Mouse (Mus musculus): Measurements from ENCODE around the gene Ttc28. TPM values are rescaled to one million over a fixed set of nuclear protein-coding genes. Genes with fewer than 3 reads are reported as not detected.
A peak's percentile ranks its signal among the peaks of the same experiment; 100 is the strongest.

Gene Ttc28
- total and polyA plus RNA-seq, 2 experiments from 2014 or later = 10.6 to 53.1 TPM

DNA sequence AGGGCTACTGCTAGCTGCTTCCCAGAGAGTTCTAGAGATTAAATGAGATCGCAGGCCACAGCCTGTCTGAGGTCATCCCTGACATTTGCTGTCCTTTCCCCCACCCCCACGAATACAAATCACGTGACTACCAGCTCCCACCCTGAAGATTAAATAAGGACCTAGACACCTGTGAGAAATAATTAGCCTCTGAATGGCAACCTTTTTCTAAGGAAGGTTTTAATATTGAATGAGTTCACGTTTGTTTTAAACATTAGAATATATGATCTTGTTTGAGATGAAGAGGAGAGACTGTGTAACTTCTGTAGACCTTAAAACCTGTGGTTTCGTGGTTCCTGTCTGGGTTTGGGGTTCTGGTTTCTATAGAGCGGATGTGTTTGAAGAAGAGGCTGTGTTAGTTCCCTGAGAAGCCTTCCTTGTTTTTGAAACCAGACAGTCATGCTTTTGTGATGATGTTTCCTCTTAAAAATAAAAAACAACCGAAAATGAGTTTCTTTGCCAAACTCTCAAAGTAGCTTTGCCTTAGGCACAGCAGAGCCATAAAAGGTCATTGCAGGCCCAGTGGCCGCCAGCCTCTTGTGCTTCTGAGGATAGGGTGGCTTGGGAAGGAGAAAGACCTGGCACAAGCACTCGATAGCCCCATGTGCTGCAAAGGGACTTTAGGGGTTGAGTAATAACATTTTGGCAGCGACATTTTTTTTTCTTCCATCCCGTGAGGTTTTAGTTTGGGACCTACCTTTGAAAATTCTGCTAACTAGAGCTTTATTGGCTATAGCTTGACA, 179.7 kb downstream of the Ttc28 start:
- H3K9me3 ChIP-seq (ENCODE audit: low read length) = no peaks in the 10 kb centered on the region
- ATAC-seq (ENCODE audit: low FRiP score) (no peak), DNase-seq (ENCODE audit: low spot score) (no peak)
- WGBS = 77% methylated on average over 11 of the region's 11 CpGs
- H3K4me1 ChIP-seq (ENCODE audit: insufficient read depth, low read length) = peaks cover 32% of the 10 kb centered on the region
- TF ChIP-seq CTCF (IDR thresholded peaks at IDR 0.05) = no peak
- no peak overlapping the region for H3K4me2 ChIP-seq (ENCODE audit: low read depth, low read length, poor library complexity, severe bottlenecking)
- no peaks in the 10 kb centered on the region for H3K27me3 ChIP-seq (ENCODE audit: insufficient read depth, low read length)
- peak overlapping the region; percentile 47; the same call in 1 of the 2 replicates for H3K27ac ChIP-seq (ENCODE audit: low read depth, low read length)
- no peaks in the 10 kb centered on the region for H3K36me3 ChIP-seq (ENCODE audit: insufficient read depth, low read length)
- no peak overlapping the region for H3K9ac ChIP-seq (replicated peaks; ENCODE audit: low read length, poor library complexity, severe bottlenecking)
- no peak overlapping the region for H3K4me3 ChIP-seq (ENCODE audit: low read depth, low read length)

- Histone ChIP-seq H3K36me3 (ENCODE audit: insufficient read depth, low read length) (no peaks in the 10 kb centered on the region), H3K4me1 (ENCODE audit: insufficient read depth, low read length) (peaks cover 28% of the 10 kb centered on the region), H3K9ac (replicated peaks; ENCODE audit: low read length, poor library complexity, severe bottlenecking) (no peak overlapping the region), H3K27me3 (ENCODE audit: insufficient read depth, low read length) (no peaks in the 10 kb centered on the region), H3K4me2 (ENCODE audit: low read depth, low read length, poor library complexity, severe bottlenecking) (no peak overlapping the region), H3K27ac (ENCODE audit: low read depth, low read length) (no peak overlapping the region), H3K9me3 (ENCODE audit: low read length) (no peaks in the 10 kb centered on the region), H3K4me3 (ENCODE audit: low read depth, low read length) (no peak overlapping the region)
- no peak for TF ChIP-seq CTCF (IDR thresholded peaks at IDR 0.05)
- WGBS = 77% methylated on average over 6 of the region's 6 CpGs
- ATAC-seq (ENCODE audit: low FRiP score) (no peak), DNase-seq (ENCODE audit: low spot score) (no peak)
These were observed 180.7 kb downstream of the Ttc28 start for GRCm38 (mm10) chr5:111060246-111060745.

DNA sequence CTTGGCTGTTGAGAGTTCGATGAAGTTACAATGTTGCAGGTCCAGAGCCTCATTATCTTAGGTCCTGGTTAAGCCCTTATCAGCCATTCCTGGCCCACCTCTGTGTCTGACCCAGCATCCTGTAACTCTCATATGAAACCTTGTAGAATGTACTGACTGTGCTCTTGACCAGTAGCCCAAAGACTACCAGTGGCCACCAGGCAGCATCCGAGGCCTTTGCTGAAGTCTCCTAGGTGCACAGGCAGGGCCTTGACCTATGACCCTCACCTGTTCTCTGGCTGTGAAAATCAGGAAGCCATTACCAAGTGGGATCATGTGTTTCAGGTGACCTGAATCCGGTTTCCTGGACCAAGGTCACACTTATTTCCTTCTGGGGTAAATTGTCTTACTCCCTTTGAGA, 183.6 kb downstream of the Ttc28 start:
- peaks cover 10% of the 10 kb centered on the region; the same call in 1 of the 2 replicates for H3K4me1 ChIP-seq (ENCODE audit: insufficient read depth, low read length)
- H3K27me3 ChIP-seq (ENCODE audit: insufficient read depth, low read length) = no peaks in the 10 kb centered on the region
- WGBS = 94% methylated on average over 3 of the region's 3 CpGs
- no peak overlapping the region for H3K27ac ChIP-seq (ENCODE audit: low read depth, low read length)
- H3K36me3 ChIP-seq (ENCODE audit: insufficient read depth, low read length) = no peaks in the 10 kb centered on the region
- H3K4me3 ChIP-seq (ENCODE audit: low read depth, low read length) = no peak overlapping the region
- no peak overlapping the region for H3K9ac ChIP-seq (replicated peaks; ENCODE audit: low read length, poor library complexity, severe bottlenecking)
- no peaks in the 10 kb centered on the region for H3K9me3 ChIP-seq (ENCODE audit: low read length)
- no peak overlapping the region for H3K4me2 ChIP-seq (ENCODE audit: low read depth, low read length, poor library complexity, severe bottlenecking)
- DNase-seq (ENCODE audit: low spot score) (no peak), ATAC-seq (ENCODE audit: low FRiP score) (no peak)
- TF ChIP-seq CTCF (IDR thresholded peaks at IDR 0.05) = no peak

- ATAC-seq (ENCODE audit: low FRiP score) = no peak
- H3K27ac ChIP-seq (ENCODE audit: low read depth, low read length) = no peak overlapping the region
These were observed 184.4 kb downstream of the Ttc28 start for GRCm38 (mm10) chr5:111063991-111064390.

GRCm38 (mm10) chr5:111065770-111066169, 186.2 kb downstream of the Ttc28 start:
- Histone ChIP-seq H3K9me3 (ENCODE audit: low read length) (no peaks in the 10 kb centered on the region), H3K9ac (replicated peaks; ENCODE audit: low read length, poor library complexity, severe bottlenecking) (no peak overlapping the region), H3K27me3 (ENCODE audit: insufficient read depth, low read length) (no peaks in the 10 kb centered on the region), H3K4me2 (ENCODE audit: low read depth, low read length, poor library complexity, severe bottlenecking) (no peak overlapping the region), H3K27ac (ENCODE audit: low read depth, low read length) (no peak overlapping the region), H3K4me3 (ENCODE audit: low read depth, low read length) (no peak overlapping the region), H3K4me1 (ENCODE audit: insufficient read depth, low read length) (peaks cover 4% of the 10 kb centered on the region; the same call in 1 of the 2 replicates), H3K36me3 (ENCODE audit: insufficient read depth, low read length) (no peaks in the 10 kb centered on the region)
- 0 out of 2 replicates have a peak, but pooled peaks have one; percentile 16 for ATAC-seq (ENCODE audit: low FRiP score)
- TF ChIP-seq CTCF (IDR thresholded peaks at IDR 0.05) = no peak
- DNase-seq (ENCODE audit: low spot score) = no peak
- WGBS = 52% methylated on average over 4 of the region's 4 CpGs

More at GRCm38 (mm10) chr5:111063991-111064390, 184.4 kb downstream of the Ttc28 start:
- no peak for DNase-seq (ENCODE audit: low spot score)
- H3K9ac ChIP-seq (replicated peaks; ENCODE audit: low read length, poor library complexity, severe bottlenecking) = no peak overlapping the region
- no peaks in the 10 kb centered on the region for H3K9me3 ChIP-seq (ENCODE audit: low read length)
- WGBS = 82% methylated on average over 3 of the region's 3 CpGs
- TF ChIP-seq CTCF (IDR thresholded peaks at IDR 0.05) = no peak
- no peaks in the 10 kb centered on the region for H3K27me3 ChIP-seq (ENCODE audit: insufficient read depth, low read length)
- no peaks in the 10 kb centered on the region for H3K36me3 ChIP-seq (ENCODE audit: insufficient read depth, low read length)
- no peak overlapping the region for H3K4me3 ChIP-seq (ENCODE audit: low read depth, low read length)
- no peak overlapping the region for H3K4me2 ChIP-seq (ENCODE audit: low read depth, low read length, poor library complexity, severe bottlenecking)
- H3K4me1 ChIP-seq (ENCODE audit: insufficient read depth, low read length) = peaks cover 5% of the 10 kb centered on the region; the same call in 1 of the 2 replicates

- Histone ChIP-seq H3K9ac (replicated peaks; ENCODE audit: low read length, poor library complexity, severe bottlenecking) (no peak overlapping the region), H3K27me3 (ENCODE audit: insufficient read depth, low read length) (no peaks in the 10 kb centered on the region), H3K9me3 (ENCODE audit: low read length) (no peaks in the 10 kb centered on the region), H3K27ac (ENCODE audit: low read depth, low read length) (no peak overlapping the region), H3K36me3 (ENCODE audit: insufficient read depth, low read length) (no peaks in the 10 kb centered on the region), H3K4me1 (ENCODE audit: insufficient read depth, low read length) (peaks cover 10% of the 10 kb centered on the region; the same call in 1 of the 2 replicates), H3K4me3 (ENCODE audit: low read depth, low read length) (no peak overlapping the region), H3K4me2 (ENCODE audit: low read depth, low read length, poor library complexity, severe bottlenecking) (no peak overlapping the region)
- no peak for TF ChIP-seq CTCF (IDR thresholded peaks at IDR 0.05)
- WGBS = 79% methylated on average over 5 of the region's 5 CpGs
- ATAC-seq (ENCODE audit: low FRiP score) = no peak
- DNase-seq (ENCODE audit: low spot score) = no peak
These were observed 189.9 kb downstream of the Ttc28 start for GRCm38 (mm10) chr5:111069503-111069902.

Data from midbrain, postnatal 0 days (tissue).